Mouse (Mus musculus): ENCODE results near the gene Abcc1.

The Abcc1 gene

DNA sequence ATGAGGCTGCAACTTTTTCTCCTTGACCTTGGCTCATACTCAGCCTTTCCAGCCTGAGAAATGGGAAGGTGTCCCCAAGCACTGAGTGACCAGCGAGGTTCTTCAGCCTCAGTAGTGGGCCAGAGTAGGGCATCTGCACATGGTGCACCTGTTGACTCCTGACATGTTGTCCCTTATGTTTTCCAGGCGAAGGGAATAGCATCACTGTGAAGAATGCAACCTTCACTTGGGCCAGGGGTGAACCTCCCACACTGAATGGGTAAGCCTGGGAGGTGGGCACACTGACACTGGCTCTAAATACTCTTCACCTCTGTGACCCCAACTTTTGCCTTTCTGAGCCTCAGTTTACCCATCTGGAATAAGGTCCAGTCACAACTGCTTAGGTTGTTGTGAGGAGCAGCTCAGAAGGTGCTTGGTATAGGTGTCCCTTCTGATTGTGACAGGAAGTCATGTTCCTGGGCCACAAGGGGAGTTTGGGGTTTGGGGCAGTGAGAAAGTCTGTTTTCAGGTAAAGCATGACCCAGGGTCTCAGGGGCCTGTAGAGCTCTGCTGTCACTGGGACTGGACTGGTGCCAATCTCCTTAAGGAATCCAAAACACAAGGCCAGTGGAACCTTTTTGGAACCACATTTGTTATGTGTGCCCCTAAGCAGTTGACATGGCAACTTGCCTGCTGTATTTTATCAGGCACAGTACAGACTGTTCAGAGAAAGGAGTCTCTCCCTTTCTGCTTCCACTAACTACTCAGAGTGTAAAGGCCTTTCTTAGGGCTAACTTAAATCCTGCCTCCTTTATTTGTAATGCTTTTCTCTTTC is 78.7 kb downstream of the Abcc1 start:
- DNase-seq (ENCODE audit: low read depth, low spot score): no peak

DNA sequence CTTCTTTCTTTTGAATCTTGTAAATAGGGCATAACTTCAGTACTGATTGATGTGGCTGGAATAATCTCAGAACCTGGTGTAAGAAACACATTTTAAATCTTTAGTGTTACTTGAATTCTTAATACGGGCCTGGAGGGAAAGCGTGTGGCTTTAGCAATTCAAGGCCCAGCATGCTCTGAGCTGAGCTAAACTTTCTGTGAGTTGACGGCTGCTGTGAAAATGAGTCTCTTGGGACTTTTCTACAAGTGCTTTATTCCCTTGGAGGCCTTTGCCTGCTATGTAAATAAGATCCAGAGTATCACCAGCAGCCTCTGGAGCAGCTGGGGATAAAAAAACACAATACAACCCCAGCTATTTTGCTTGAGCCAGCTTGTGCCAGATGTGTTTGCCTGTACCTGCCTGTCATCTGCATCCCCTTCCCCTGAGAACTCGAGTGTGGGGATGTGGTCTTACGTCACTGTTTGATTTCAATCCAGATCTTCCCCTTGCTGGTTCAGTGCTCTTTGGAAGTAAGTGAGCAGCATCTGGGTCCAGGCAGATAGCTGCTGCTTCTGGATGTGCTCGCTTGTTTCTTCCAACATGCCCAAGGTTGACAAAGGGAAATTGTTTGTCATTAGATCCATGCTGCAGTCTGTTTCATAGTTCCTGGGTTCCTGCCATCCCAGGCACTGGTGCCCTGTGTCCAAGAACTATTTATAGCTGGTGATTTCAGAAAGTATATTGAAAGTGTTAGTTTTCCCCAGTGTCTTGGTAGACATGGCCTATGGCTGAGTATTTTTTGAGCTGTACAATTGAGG is 82.9 kb downstream of the Abcc1 start:
- DNase-seq (ENCODE audit: low read depth, low spot score): no peak

DNA sequence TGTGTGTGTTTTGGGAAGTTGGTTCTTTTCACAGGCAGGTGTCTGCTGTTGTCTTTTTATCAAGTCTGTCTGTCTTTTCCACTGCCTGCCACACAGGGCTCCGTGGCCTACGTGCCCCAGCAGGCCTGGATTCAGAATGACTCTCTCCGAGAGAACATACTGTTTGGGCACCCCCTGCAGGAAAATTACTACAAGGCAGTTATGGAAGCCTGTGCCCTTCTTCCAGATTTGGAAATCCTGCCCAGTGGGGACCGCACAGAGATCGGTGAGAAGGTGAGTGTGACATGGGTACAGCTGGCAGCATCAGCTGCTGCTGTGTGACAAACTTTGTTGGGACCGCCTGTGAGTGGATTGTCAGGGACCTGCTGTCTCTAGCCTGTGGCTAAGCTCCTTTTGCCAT is 83.8 kb downstream of the Abcc1 start:
- no peak for DNase-seq (ENCODE audit: low read depth, low spot score)

DNA sequence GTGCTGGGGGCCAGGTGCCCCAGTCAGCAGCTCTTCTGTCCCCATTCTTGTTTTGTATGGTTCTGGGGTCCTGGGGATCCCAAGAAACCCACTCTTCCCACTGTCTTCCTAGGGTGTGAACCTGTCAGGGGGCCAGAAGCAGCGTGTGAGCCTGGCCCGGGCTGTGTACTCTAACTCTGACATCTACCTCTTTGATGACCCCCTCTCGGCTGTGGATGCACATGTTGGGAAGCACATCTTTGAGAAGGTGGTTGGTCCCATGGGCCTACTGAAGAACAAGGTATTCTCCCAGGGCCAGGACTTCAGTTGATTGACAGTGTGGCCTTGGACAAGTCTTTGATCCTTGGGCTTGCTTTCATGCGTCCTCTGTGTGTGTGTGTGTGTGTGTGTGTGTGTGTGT is 86.0 kb downstream of the Abcc1 start:
- no peak for DNase-seq (ENCODE audit: low read depth, low spot score)

DNA sequence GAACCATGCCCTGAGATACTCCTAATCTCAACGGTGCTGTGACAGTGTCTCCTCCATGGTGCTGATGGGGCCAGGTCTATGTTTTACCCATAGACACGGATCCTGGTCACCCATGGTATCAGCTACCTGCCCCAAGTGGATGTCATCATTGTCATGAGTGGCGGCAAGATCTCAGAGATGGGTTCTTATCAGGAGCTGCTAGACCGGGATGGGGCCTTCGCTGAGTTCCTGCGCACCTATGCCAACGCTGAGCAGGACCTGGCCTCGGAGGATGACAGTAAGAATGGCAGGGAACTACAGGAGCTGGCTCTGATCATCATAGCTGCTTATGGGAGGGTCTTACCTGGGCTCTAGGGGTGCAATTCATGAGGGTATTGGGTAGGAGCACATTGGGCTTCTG is 86.9 kb downstream of the Abcc1 start:
- no peak for DNase-seq (ENCODE audit: low read depth, low spot score)

DNA sequence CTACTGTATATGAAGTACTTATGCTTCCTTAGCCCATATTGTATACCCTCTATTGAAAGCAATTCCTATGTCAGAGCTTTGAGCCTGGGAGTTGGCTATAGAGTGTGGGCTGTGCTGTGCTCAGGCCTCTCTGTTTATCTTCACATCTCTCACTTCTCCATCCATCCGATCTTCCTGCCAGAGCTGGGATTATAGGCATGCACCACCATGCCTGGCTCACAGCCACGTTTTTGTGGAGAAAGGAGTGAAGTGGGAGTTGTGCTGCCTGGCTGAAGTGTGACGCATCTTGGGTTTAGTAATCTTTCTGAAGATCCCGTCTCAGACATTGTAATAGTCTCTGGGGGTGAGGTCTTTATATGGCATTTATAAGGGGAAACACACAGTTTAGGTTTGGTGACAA is 88.5 kb downstream of the Abcc1 start:
- DNase-seq (ENCODE audit: low read depth, low spot score): no peak

DNA sequence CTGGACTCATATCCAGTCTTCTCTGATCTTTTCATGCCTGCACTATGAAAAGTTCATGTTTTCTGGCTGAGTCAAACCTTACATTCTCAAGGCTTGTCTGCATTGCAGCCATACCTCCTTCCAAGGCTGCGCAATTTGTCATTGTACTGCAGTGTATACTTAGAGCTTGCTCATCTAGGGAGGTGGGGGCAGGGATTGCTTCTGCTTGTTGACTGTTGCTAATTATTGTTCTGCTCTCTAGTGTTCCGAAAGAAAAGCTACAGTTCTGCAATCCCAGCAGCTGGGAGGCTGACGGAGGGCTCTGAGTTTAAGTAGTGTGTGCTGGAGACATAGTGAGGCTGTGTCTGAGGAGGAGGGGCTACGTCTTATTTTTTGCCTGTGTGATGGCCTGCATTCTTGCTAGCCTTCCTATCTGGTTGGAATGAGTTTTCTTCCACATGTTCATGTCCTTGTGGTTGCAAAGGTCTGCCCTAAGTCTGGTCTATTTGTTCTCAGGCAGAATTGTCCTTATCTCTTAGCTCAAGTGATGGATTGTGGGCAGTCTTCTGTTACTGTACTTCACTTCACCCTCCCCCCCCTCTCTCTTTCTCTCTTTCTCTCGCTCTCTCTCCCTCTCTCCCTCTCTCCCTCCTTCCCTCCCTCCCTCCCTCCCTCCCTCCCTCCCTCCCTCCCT is 90.2 kb downstream of the Abcc1 start:
- DNase-seq (ENCODE audit: low read depth, low spot score): no peak

DNA sequence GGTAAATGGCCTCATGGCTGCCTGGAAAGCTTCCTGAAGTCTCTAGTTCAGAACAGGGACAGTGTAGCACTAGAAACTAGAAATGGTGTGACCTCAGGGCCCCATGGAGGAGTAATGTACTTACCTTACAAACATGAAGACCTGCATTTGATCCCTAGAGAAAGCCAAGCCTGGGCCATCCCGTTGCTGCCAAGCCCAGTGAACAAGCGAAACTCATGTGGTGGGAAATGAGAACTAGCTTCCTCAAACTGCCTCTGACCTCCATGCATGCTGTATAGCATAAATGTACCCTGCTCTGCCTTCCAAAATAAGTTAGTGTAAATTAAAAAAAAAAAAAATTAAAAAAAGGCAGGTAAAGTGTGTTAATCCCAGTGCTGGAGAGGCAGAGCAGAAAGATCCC is 101.2 kb downstream of the Abcc1 start:
- DNase-seq (ENCODE audit: low read depth, low spot score): no peak

DNA sequence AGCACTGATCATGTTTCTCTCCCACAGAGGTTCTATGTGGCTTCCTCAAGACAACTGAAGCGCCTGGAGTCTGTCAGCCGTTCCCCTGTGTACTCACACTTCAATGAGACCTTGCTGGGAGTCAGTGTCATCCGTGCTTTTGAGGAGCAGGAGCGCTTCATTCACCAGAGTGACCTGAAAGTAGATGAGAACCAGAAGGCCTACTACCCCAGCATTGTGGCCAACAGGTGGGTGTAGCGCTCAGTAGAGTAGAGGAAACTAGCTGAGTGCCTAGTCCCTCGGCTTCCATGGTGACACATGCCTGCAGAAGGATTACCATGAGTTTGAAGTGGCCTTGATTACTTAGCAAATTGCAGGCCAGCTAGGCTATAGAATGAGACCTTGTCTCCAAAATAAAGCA is 103.7 kb downstream of the Abcc1 start:
- DNase-seq (ENCODE audit: low read depth, low spot score): no peak

DNA sequence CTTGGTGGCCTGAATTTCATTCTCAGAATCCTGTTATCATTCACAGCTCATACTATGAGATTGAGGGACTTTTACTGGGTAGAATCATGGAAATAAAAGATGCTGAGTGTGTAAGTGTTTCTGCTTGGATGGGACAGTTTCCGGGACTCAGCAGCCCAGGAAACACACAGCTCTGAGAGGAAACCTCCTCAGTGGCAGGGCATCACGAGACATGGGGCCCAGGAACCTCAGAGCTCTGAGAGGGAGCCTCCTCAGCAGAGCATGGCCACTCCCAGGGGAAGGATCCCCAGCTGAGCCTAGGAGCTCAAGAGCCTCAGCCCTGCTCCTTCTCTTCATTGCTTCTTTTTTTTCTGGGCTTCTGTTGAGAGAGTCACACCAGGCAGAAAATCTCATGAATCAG is 107.0 kb downstream of the Abcc1 start:
- DNase-seq (ENCODE audit: low read depth, low spot score): no peak

DNA sequence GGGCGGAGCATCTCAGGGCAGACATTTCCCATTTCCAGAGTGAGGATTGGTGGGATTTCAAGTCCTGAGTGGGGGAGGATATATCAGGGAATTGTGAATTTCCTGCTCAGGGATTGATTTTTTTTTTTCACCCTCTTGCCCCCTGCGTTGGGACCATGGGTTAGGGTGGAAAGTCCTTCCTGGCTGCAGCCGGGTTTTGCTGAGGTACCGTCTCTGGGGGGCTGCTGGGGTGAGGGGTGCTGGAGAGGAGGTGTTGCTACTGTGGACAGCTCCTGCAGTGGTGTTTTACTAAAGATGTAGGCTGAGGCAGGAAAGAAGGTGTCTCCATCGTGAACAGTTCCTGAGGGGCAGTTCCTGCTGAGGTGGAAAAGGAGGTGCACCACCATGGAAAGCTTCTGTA is 107.5 kb downstream of the Abcc1 start:
- DNase-seq (ENCODE audit: low read depth, low spot score): no peak

DNA sequence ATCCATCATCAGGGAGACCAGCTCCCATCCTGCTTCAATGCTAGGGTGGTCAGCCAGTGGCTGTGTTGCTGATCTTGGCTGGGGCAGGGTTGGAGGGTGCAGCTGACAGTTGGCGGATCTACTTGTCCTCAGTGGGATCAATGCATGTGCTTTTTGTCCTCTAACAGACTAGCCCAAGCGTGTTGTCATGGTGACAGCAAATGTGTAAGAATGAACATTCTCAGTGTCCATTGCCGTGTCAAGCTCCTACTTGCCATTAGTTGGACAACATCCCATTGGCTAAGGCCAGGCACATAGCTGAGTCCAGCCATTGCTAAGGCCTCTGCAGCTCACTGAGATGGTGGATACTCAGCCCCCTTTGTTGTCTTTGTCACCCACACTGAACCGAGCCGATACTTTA is 110.8 kb downstream of the Abcc1 start:
- DNase-seq (ENCODE audit: low read depth, low spot score): no peak

DNA sequence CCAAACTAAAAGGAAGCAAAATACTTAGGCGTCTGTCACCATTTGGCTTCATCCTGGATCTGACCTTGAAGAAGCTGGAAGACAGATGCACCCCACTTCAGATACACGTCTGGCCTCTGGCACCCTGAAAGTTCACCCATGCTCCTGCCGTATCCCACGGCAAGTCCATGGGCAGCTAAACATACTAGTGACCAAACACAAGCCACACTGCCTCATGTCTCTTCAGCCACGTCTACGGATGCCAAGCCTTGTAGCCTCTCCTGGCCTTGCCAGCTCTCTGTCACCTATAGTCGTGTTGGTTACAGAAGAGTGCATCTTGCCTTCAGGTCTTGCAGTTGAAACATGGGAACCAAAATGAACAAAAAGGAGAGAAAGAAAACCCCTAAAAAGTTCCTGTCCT is 112.3 kb downstream of the Abcc1 start:
- no peak for DNase-seq (ENCODE audit: low read depth, low spot score)

DNA sequence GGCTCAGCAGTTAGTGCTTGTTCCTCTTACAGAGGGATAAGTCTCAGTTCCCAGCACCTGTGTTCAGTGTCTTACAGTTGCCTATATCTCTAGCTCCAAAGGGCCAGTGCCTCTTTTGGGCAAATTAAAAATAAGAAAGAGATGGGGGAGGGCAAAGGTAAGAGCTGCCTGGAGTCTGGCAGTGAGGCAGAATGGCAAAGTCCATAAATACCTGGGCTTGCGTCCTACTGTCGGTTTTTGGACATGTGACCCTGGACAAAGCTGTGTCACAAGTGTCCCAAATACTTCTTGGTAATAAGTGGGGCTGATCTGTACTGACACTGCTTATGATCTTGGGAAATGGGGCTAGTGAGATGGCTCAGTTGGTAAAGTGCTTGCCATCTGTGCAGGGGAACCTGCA is 113.6 kb downstream of the Abcc1 start:
- DNase-seq (ENCODE audit: low read depth, low spot score): no peak

DNA sequence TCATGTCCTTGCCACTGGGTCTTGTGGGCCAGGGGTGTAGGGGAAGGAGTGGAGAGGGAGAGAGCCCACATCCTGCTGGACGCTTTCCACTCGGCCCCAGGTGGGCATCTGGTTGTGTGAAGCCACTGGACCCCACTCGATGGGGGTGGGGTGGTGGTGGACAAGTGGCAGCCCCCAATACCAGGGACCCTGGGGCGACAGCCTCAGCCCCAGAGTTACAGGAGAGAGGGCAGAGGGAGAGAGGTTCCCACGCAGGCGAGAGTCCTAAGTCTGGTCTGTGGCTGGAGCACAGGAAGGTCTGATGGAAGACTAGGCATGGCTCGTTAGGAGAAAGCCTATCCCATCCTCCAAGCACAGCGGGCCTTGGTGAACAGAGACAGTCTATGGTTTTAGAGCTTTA is 114.7 kb downstream of the Abcc1 start:
- no peak for DNase-seq (ENCODE audit: low read depth, low spot score)

DNA sequence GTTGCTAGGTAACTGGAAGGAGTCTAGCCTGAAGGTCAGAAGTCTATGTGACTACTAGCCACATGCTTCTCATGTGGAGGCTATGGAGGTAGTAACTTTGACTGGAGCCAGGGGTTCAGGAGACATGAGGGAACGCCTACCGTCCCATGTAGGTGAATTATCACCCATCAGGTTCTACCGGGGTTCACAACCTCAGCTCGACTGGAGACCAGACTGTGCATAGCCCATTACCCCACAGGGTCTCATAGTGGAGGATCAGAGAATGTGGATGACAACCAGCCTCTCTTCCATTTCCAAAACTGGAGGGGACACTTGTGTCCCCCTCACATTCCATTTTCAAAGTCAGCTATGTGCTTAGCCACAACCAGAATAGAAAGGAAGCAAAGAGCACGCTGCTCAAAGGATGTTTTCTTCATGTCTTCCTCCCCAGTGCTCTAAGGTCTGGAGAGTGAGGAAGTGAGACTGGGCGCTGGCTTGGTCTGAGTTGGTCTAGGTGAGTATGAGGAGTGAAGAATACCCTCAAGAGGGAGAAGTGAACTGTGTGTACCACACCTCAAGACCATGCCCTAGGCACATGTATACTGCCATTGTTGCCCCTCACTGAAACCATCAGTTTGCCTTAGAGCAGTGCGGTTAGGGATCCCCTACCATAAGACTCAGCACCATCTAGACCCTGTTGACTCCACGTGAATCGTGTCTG is 115.5 kb downstream of the Abcc1 start:
- DNase-seq (ENCODE audit: low read depth, low spot score): no peak

DNA sequence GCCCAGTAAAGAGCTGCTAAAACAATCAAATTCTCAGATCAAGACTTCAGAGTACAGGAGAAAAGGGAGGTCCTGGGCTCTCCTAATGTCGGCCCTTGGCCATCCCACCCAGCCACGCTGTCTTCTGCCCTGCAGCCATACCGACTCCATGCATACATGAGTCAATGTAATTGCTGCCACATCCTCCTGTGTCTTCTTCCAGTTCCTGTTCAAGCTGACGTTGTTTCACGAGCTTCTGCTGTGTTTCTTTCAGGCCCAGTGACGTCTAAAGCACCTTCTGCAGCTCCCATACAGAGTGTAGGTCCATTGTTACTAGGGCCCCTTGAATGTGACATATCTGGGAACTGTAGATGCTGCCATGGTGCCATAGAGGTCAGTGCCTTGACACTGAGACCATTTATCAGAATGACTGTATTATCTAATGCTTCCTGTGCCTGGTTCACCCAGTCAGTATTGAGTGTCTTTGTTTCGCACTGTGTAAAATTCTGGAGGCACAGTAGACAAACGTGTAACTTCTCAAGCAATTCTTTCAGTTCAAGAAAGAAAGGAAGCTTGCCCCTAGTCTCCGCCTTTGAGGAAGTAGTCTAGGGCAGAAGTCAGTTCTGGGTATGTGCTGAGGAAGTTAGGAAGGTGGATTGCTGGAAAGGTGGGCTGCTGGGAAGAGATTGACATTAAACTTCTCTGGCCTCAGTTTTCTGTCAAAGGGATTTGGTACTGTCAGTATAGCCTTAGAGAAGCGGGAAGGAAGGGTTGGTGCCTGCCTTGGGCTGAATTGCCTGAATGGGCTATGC is 116.3 kb downstream of the Abcc1 start:
- no peak for DNase-seq (ENCODE audit: low read depth, low spot score)

DNA sequence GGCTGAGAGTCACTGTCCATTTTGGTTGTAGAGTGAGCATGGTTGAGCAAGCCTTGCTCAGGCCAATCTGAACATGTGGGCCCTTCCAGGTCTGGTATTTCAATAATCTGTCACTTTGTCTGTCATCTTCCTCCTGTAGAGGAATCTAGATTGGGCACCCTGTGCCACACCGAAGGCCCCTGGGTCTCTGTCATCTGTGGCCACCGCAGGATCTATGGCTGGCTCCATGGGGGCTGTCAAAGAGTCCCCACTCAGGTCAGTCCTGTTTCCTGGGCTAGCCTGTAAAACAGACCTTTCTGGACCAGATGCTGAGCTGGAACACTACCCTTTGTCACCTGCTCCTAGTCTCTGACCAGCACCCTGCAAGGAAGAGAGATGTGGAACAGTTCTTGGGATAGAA is 118.3 kb downstream of the Abcc1 start:
- no peak for DNase-seq (ENCODE audit: low read depth, low spot score)

DNA sequence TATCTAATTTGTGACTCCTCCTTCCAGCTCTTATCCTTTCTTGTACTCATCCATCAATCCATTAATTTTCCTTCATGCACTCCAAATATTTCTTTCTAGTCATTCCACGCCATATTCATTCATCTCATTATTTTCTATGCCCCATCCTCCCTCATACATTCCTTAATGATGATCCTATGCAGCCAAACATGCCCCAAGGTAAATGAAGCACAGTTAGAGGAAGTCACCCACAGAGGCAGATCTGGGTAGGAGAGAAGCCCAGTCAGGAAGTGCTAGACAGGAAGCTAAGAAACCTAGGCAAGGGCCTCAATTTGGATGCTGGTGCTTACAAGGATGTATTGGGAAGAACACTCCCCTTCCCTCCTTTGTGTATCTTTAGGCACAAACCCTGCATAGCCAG is 121.9 kb downstream of the Abcc1 start:
- DNase-seq (ENCODE audit: low read depth, low spot score): no peak

DNA sequence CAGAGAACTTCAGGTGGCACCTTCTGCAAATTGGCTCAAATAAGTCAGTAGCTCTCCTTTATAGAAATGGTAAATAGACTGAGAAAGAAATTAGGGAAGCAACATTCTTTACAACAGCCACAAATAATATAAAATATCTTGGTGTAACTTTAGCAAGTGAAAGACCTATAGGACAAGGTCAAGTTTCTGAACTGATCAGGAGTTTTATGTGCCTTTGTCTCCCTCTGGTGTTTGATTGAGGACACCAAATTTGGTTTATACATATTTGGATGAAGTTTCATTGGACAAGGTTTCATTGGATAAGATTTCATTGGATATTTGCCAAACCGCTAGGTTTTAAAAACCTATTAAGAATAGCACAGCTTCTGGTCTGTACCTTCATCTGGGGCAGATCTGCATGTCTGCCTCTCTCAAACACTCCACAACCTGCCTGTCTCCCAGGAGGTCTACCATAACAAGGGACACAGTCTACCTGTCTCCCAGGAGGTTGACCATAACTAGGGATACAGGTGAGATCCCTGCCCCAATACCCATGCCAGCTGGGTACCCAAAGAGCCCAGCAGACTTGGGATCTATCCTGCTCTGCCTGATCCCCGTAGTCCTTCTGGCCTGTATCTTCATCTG is 132.2 kb downstream of the Abcc1 start:
- no peak for DNase-seq (ENCODE audit: low read depth, low spot score)

All from WW6 (cell line).